Mouse (Mus musculus): Measurements from ENCODE around the gene Serhl. TPM values are rescaled to one million over a fixed set of nuclear protein-coding genes. Genes with fewer than 3 reads are reported as not detected.

The Serhl gene
- polyA plus RNA-seq, 1 experiment from 2014 or later = 61.5 TPM

GRCm38 (mm10) chr15:83150694-83151093 is 61.4 kb downstream of the Serhl start:
- no peak overlapping the region for H3K4me3 ChIP-seq
- no peaks in the 10 kb centered on the region for H3K9me3 ChIP-seq (replicated peaks)
- peaks cover 18% of the 10 kb centered on the region for H3K36me3 ChIP-seq
- no peaks in the 10 kb centered on the region for H3K27me3 ChIP-seq
- H3K4me2 ChIP-seq = no peak overlapping the region
- H3K4me1 ChIP-seq (replicated peaks) = peaks cover 14% of the 10 kb centered on the region
- WGBS = 82% methylated on average over 4 of the region's 4 CpGs
- 0 out of 2 replicates have a peak overlapping the region, but pooled peaks have one; percentile 15 for H3K27ac ChIP-seq
- ATAC-seq (replicated peaks; ENCODE audit: insufficient number of reproducible peaks, insufficient read depth, low FRiP score, low read depth) = no peak
- H3K9ac ChIP-seq = no peak overlapping the region

GRCm38 (mm10) chr15:83154309-83154708 is 65.0 kb downstream of the Serhl start:
- Histone ChIP-seq H3K27ac (no peak overlapping the region), H3K36me3 (peaks cover 23% of the 10 kb centered on the region), H3K4me3 (no peak overlapping the region), H3K4me1 (replicated peaks) (0 out of 2 replicates have a peak, but pooled peaks cover 7% of the 10 kb centered on the region), H3K9ac (no peak overlapping the region), H3K27me3 (no peaks in the 10 kb centered on the region), H3K4me2 (no peak overlapping the region), H3K9me3 (replicated peaks) (no peaks in the 10 kb centered on the region)
- no peak for ATAC-seq (replicated peaks; ENCODE audit: insufficient number of reproducible peaks, insufficient read depth, low FRiP score, low read depth)
- 94% methylated on average over 7 of the region's 7 CpGs for whole genome bisulfite sequencing

- Histone ChIP-seq H3K4me2 (no peak overlapping the region), H3K4me3 (no peak overlapping the region), H3K27me3 (no peaks in the 10 kb centered on the region), H3K27ac (no peak overlapping the region), H3K9ac (no peak overlapping the region), H3K4me1 (replicated peaks) (0 out of 2 replicates have a peak, but pooled peaks cover 2% of the 10 kb centered on the region), H3K36me3 (peaks cover 32% of the 10 kb centered on the region), H3K9me3 (replicated peaks) (no peaks in the 10 kb centered on the region)
- ATAC-seq (replicated peaks; ENCODE audit: insufficient number of reproducible peaks, insufficient read depth, low FRiP score, low read depth) = no peak
- WGBS = 74% methylated on average over 6 of the region's 6 CpGs
Observed at GRCm38 (mm10) chr15:83155672-83156419, 66.5 kb downstream of the Serhl start.

GRCm38 (mm10) chr15:83156929-83157666 is 67.8 kb downstream of the Serhl start:
- H3K4me2 ChIP-seq = no peak overlapping the region
- H3K27me3 ChIP-seq = no peaks in the 10 kb centered on the region
- H3K27ac ChIP-seq = peak overlapping the region; percentile 3; the same call in 1 of the 2 replicates
- H3K9me3 ChIP-seq (replicated peaks) = no peaks in the 10 kb centered on the region
- H3K36me3 ChIP-seq = peaks cover 42% of the 10 kb centered on the region
- no peak for ATAC-seq (replicated peaks; ENCODE audit: insufficient number of reproducible peaks, insufficient read depth, low FRiP score, low read depth)
- no peak overlapping the region for H3K4me3 ChIP-seq
- 69% methylated on average over 11 of the region's 11 CpGs for whole genome bisulfite sequencing
- 0 out of 2 replicates have a peak, but pooled peaks cover 2% of the 10 kb centered on the region for H3K4me1 ChIP-seq (replicated peaks)
- H3K9ac ChIP-seq = no peak overlapping the region

DNA sequence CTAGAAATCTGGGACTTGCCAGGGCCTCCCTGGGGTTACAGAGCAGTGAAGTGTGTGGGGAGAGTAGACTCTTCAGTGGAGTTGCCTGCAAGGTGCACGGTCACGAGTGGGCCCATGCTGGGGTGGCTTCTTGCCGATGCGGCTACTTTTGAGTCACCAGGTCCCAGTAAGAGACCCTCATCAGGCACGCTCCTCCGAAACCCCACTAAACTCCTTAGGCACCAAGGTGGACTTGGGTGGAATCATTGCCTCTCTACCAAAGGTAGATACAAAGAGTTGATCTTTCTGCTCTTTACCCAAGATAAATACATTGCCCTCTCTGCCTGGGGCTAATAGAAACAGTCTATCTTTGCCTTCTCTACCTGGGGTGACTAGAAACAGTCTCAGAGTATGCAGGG is 68.4 kb downstream of the Serhl start:
- no peak overlapping the region for H3K4me2 ChIP-seq
- H3K27ac ChIP-seq = peak overlapping the region; percentile 3; the same call in 1 of the 2 replicates
- no peak for ATAC-seq (replicated peaks; ENCODE audit: insufficient number of reproducible peaks, insufficient read depth, low FRiP score, low read depth)
- 92% methylated on average over 6 of the region's 6 CpGs for WGBS
- H3K27me3 ChIP-seq = no peaks in the 10 kb centered on the region
- H3K9ac ChIP-seq = no peak overlapping the region
- H3K36me3 ChIP-seq = peaks cover 43% of the 10 kb centered on the region
- H3K4me1 ChIP-seq (replicated peaks) = 0 out of 2 replicates have a peak, but pooled peaks cover 2% of the 10 kb centered on the region
- H3K9me3 ChIP-seq (replicated peaks) = no peaks in the 10 kb centered on the region
- H3K4me3 ChIP-seq = no peak overlapping the region

DNA sequence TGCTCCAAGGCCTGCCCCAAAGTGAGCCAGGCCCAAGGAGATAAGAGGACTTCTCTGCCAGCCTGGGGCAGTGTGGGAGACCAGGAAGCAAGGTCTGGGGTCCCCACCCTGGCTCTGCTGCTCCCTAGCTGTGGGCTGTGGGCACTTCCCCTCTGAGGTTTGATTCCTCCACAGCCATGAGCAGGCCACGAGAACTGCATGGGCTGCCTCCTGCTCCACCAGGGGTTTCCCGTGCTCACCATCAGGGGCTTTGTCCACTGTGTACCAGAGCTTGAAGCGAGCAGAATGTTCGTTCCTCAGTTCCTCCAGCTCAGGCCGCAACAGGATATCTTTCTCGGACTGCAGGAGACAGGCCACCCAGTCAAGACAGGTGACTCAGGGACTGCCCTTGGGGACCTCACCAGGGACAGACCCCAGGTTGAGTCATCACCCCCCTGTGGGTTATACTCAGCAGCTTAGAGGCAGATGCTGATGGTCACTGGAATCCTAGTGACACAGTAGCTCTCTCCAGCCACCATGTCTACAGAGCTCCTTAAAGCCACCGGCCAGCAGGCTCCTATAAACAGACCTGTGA is 69.4 kb downstream of the Serhl start:
- Histone ChIP-seq H3K27me3 (no peaks in the 10 kb centered on the region), H3K9me3 (replicated peaks) (no peaks in the 10 kb centered on the region), H3K4me1 (replicated peaks) (0 out of 2 replicates have a peak, but pooled peaks cover 2% of the 10 kb centered on the region), H3K36me3 (peaks cover 43% of the 10 kb centered on the region), H3K9ac (no peak overlapping the region), H3K4me3 (no peak overlapping the region), H3K4me2 (no peak overlapping the region), H3K27ac (no peak overlapping the region)
- 88% methylated on average over 7 of the region's 7 CpGs for WGBS
- no peak for ATAC-seq (replicated peaks; ENCODE audit: insufficient number of reproducible peaks, insufficient read depth, low FRiP score, low read depth)

DNA sequence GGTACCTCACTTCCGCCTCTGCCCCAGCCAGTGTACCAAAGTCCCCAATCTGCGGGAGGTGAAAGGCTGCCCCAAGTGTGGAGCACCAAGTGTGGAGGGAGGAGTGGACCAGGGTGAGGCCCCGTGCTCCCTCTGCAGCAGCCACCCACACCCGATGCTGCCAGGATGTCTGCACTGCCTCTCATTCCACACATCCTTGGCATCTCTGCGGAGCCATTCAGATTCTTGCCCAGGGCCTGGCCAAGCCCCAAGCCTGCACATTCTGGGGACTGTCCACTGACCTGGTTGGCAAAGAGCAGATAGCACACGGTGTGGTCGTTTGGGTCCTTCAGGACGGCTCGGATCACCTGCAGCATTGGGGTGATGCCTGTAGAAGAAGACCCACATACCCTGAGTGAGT is 70.5 kb downstream of the Serhl start:
- H3K4me3 ChIP-seq = no peak overlapping the region
- H3K9me3 ChIP-seq (replicated peaks) = no peaks in the 10 kb centered on the region
- peaks cover 4% of the 10 kb centered on the region for H3K4me1 ChIP-seq (replicated peaks)
- H3K27me3 ChIP-seq = no peaks in the 10 kb centered on the region
- H3K36me3 ChIP-seq = peaks cover 38% of the 10 kb centered on the region
- no peak overlapping the region for H3K9ac ChIP-seq
- no peak for ATAC-seq (replicated peaks; ENCODE audit: insufficient number of reproducible peaks, insufficient read depth, low FRiP score, low read depth)
- 93% methylated on average over 9 of the region's 9 CpGs for WGBS
- no peak overlapping the region for H3K4me2 ChIP-seq
- H3K27ac ChIP-seq = no peak overlapping the region

DNA sequence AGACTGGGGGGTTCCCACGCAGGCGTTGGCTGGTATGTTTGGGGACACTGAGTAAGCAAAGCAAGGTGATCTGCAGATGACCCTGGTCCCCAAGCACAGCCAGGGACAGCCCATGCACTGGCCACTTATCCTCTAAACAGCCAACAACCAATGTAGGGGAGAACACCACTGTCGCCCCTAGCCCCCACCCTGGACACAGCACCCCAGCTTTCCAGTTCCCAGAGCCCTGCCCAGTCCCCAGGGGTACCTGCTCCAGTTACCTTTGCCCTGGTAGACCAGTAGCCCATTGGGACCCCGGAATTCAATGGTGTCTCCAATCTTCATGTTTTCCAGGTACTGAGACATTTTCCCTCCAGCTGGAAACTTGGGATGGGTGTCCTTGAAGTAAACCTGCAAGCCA is 71.3 kb downstream of the Serhl start:
- no peak overlapping the region for H3K4me3 ChIP-seq
- no peak for ATAC-seq (replicated peaks; ENCODE audit: insufficient number of reproducible peaks, insufficient read depth, low FRiP score, low read depth)
- 96% methylated on average over 4 of the region's 4 CpGs for WGBS
- H3K9ac ChIP-seq = no peak overlapping the region
- no peaks in the 10 kb centered on the region for H3K9me3 ChIP-seq (replicated peaks)
- H3K27ac ChIP-seq = no peak overlapping the region
- H3K27me3 ChIP-seq = no peaks in the 10 kb centered on the region
- H3K4me2 ChIP-seq = no peak overlapping the region
- H3K36me3 ChIP-seq = peaks cover 38% of the 10 kb centered on the region
- peaks cover 10% of the 10 kb centered on the region for H3K4me1 ChIP-seq (replicated peaks)

GRCm38 (mm10) chr15:83161062-83161748 is 71.9 kb downstream of the Serhl start:
- Histone ChIP-seq H3K27ac (no peak overlapping the region), H3K4me2 (no peak overlapping the region), H3K9ac (no peak overlapping the region), H3K27me3 (no peaks in the 10 kb centered on the region), H3K4me1 (replicated peaks) (peaks cover 16% of the 10 kb centered on the region), H3K9me3 (replicated peaks) (no peaks in the 10 kb centered on the region), H3K36me3 (peaks cover 38% of the 10 kb centered on the region), H3K4me3 (no peak overlapping the region)
- ATAC-seq (replicated peaks; ENCODE audit: insufficient number of reproducible peaks, insufficient read depth, low FRiP score, low read depth) = no peak
- WGBS = 71% methylated on average over 10 of the region's 10 CpGs

- ATAC-seq (replicated peaks; ENCODE audit: insufficient number of reproducible peaks, insufficient read depth, low FRiP score, low read depth) = no peak
- Histone ChIP-seq H3K4me1 (replicated peaks) (peaks cover 23% of the 10 kb centered on the region), H3K36me3 (peaks cover 38% of the 10 kb centered on the region), H3K27me3 (no peaks in the 10 kb centered on the region), H3K9ac (no peak overlapping the region), H3K4me3 (no peak overlapping the region), H3K4me2 (no peak overlapping the region), H3K27ac (no peak overlapping the region), H3K9me3 (replicated peaks) (no peaks in the 10 kb centered on the region)
- 93% methylated on average over 4 of the region's 4 CpGs for WGBS
Observed at GRCm38 (mm10) chr15:83162001-83162400, 72.7 kb downstream of the Serhl start.

Data from heart, embryonic 15.5 days (tissue).